Mouse (Mus musculus): ENCODE data around the gene Wdr66.
A peak's percentile ranks its signal among the peaks of the same experiment; 100 is the strongest.

The Wdr66 gene

GRCm38 (mm10) chr5:123270917-123271316, 19.0 kb downstream of the Wdr66 start:
- no peak for DNase-seq (ENCODE audit: low spot score)

GRCm38 (mm10) chr5:123272927-123273326, 21.0 kb downstream of the Wdr66 start:
- DNase-seq (ENCODE audit: low spot score): no peak

DNA sequence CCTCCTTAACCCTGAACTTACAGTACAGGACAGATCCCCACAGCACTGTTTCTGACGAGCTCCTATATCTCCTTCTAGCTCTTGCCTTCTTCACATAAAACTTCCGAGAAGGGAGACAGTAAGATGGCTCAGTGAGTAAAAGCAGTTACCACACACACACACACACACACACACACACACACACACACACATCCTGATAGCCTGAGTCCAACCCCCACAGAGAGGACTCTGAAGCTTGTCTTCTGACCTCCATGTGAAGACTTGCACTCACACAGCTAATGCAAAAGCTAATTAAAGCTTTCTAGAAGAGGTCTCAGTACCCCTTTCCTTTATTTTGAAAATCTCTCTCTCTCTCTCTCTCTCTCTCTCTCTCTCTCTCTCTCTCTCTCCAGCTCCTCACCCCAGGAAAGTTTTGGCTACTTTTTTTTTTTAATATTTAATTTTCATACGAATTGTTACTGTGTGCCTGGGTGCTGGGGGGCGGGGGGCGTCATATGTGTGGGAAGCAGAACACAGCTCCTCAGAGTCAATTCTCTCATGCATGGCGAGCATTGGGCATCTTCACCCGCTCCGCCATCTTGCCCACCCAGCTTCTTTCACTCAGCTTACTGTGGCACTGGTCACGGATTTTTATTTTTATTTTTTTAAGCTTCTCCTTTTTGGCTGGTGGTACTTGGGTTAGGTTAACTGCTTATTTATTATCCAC, 24.9 kb downstream of the Wdr66 start:
- DNase-seq (ENCODE audit: low spot score): no peak

DNA sequence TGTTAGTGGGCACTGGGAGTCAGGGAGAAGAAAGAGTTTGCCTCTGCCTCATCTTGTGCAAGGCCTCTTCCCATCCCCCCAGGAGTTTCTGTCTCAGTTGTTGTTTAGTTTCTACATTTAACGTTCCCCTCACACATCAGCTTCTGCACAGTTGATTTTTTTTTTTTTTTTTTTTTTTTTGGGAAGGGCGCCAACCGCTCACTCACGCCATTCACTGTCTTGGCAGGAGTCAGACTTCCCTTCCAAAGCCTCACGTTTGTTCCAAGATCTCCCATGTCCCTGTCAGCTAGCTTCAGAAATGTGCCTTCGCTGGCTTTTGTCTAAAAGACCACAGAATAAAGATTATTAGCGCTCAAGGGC, 25.4 kb downstream of the Wdr66 start:
- no peak for DNase-seq (ENCODE audit: low spot score)

DNA sequence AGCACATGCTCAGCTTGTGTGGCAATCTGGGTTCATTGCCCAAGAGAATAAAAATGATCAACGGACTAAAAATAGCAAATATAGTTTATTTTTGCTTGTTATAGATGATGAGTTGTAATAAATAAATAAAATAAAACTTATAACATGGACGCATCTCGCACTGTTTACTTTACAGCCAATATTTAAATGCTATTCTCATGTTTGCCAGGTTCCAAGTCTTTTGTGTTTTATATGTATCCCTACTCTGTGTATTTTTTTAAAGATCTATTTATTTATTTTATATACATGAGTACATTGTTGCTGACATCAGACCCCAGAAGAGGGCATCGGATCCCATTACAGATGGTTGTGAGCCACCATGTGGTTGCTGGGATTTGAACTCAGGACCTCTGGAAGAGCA, 25.8 kb downstream of the Wdr66 start:
- no peak for DNase-seq (ENCODE audit: low spot score)

GRCm38 (mm10) chr5:123279248-123279647, 27.3 kb downstream of the Wdr66 start:
- no peak for DNase-seq (ENCODE audit: low spot score)

DNA sequence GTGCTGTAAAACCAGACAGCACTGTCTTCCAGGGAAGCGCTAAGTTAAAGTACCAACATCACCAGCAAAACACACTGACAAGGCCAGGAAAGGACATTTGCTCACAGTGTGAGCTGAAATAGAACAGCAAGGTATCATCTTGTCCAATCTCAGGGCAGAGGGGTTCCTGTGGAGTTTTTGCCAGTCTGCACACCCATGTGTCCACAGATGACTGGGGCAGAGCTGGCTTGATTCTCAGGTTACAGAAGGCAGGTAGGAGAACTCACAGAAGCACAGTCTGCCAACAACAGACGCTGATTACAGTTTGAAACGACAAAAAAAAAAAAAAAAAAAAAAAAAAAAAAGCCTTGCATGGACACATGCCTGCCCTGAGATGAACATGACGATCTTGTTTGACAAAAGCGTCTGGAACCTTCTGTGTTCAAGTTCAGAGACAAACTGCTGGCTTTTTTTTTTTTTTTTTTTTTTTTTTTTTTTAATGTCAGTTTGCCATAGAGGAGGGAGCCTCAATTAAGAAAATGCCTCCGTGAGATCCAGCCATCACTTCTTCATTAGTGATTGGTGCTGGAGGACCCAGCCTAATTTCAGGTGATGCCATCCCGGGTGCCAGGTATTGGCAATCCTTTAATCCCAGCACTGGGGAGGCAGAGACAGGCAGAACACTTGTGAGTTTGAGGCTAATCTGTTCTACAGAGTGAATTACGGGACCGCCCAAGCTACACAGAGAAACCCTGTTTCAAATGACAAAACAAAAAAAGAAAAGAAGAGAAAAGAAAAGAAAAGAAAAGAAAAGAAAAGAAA, 29.6 kb downstream of the Wdr66 start:
- DNase-seq (ENCODE audit: low spot score): no peak

DNA sequence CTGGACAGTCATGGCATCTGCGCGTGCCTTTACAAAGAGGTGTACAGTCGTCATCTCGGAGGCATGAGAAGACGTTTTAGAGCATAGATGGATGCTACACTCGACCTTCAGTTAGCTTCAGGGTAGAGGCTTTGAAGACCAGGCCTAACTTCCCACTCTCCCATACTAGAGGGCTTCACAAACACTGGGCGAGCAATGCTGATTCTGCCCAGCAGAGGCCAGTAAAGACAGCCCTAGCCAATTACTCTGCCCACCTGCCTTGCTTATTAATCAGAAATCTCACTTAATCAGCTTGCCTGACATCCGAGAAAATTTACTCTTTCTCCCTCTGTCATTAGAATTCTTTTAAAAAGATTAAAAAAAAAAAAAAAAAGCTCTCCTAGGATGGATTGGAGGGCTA, 33.3 kb downstream of the Wdr66 start:
- DNase-seq (ENCODE audit: low spot score): peak; percentile 66

DNA sequence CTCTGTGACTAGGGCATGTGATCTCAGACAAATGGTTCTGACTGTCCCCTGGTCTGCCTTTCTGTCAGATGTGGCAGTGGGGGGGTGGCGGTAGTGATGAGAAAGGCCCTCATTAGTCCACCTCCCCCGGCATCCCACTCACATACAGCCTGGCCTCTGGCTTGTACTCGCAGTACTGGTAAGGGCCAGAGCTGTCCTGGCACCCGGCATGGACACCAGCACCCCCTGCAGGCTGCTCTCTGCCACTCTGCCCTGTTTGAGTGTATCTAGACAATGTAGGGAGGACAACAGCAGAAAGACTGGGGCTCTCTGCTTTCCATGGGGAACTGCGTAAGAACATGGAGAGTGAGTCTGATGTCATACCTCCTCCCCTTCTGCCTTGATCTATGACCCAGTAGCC, 36.2 kb downstream of the Wdr66 start:
- DNase-seq (ENCODE audit: low spot score): no peak

DNA sequence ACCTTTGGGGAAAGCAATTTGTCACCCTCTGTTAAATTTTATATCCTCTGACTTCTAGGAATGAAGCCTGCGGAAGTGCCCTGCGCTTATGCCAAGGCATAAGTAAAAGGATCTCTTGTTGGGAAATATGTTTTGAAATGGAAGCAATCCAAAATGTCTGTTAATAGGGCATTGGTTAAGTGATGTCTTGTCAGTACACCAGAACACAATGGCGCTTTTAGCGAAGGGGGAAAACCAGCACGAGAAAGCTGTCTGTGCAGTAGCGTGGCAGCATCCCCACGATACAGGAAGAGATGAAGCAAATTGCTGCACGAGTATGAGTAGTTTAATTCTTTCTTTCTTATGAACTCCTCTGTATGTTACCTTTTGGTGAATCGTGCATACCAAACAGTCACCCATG, 42.8 kb downstream of the Wdr66 start:
- DNase-seq (ENCODE audit: low spot score): no peak

DNA sequence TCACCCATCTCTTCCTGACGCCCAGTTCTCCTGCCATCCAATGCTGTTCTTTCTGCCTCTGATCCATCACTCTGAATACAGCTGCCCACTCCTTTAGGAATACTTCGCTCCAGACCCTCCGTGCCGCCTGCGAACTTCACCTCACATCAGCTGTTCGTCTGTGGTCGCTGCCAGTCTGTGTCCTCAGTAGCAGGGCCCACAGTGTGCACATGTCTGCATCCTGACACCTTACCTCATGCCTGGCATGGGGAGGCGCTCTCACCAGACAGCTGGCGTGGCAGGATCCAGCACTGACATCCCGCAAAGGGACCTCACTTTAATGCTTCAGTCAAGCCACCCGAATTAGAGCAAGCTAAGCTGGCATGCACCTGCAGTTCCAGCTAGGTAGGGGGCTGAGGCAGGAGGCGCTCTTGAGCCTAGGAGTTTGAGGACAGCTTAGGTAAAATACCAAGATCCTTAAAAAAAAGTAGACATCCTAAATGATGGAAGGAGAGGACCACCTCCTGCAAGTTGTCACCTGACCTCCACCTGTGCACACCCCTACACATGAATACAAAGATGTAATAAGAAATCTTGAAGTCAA, 44.4 kb downstream of the Wdr66 start:
- no peak for DNase-seq (ENCODE audit: low spot score)

DNA sequence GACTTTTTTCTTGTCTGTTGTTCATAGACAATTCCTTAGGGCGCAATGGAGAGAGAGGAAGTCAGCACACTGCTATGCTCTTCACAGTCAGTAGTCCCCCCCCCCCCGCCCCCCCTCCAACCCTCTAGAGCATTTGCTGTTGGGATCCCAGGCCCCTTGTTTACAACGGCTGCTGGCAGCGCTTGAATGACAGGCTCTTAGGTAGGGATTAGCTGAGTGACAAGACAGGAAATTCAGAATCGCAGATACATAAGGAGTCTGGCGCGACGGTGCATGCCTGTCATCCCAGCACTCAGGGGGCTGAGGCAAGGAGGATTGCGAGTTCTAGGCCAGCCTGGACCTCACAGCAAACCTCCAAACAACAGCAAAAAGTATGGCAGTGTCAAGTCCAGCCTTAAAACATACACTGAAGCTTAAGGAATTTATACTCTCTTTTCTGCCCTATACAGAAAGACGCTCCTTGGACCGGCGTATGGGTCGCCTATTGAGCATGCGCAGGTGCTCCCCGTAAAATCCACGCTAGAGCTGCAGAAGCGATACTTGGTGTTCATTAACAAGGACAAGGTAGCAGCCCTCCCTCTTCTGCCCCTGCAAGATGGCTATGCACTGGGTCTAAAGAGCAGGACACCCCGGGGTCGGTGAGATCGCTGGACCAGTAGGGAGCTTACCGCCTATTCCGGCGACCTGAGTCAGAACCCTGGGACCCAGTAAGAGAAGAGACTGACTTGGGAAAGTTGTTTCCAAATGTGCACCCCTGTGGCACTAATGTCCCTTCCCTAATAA, 45.3 kb downstream of the Wdr66 start:
- DNase-seq (ENCODE audit: low spot score): no peak

DNA sequence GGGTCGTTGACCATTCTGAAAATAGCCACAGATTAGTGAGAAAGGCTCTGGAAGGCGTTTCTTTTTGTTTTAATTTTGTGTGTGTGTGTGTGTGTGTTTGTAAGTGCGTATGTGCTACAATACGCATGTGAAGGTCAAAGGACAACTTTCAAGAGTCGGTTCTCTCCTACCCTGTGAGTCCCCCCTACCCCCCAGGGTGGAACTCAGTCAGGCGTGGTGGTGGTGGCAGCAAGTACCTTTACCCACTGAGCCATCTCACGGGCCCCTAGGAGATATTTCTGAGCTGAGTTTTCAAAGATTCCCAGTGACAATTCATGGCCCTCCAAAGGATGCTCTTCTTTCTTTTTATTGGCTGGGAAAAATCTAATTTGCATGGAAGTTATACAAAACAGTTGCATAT, 45.9 kb downstream of the Wdr66 start:
- no peak for DNase-seq (ENCODE audit: low spot score)

DNA sequence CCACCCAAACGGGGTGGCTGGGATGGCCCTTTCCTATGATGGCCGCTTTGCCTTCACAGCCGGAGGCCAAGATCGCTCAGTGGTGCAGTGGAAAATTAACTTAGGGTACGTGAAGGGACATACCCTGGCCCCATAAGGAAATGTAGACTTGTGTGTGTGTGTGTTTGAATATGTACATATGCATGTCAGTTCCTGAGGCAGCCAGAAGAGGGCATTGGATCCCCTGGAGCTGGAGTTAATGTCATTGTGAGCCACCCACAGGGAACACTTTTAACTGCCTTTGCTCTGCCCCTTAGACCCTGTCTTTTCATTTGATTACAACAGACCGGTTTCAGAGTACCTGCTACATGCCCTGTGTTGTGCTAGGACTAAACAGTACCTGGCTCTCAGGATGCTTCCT, 46.6 kb downstream of the Wdr66 start:
- no peak for DNase-seq (ENCODE audit: low spot score)

DNA sequence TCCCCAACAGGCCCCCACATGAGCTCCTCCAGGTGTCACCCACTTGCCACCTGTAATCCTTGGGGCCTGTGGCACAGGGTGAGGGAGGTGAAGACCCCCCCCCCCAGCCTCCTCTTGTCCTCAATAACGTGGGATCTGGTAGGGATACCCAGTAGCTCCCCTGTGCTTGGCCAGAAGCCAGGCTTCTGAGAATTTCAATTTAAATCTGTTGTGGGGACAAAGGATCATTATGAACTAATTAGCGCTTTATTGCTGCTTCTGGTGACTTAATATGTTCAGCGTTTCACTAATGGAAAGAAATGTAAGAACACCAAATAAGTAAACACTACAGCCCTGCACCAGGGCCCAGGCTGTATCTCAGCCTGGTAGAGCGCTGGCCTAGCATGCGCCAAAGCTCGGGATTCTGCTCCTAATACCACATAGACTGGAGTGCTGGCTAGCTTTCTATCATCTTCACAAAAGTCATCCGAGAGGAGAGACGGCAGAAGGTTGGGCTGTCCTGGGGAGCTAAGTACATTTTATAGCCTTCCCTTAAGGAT, 48.7 kb downstream of the Wdr66 start:
- DNase-seq (ENCODE audit: low spot score): no peak

DNA sequence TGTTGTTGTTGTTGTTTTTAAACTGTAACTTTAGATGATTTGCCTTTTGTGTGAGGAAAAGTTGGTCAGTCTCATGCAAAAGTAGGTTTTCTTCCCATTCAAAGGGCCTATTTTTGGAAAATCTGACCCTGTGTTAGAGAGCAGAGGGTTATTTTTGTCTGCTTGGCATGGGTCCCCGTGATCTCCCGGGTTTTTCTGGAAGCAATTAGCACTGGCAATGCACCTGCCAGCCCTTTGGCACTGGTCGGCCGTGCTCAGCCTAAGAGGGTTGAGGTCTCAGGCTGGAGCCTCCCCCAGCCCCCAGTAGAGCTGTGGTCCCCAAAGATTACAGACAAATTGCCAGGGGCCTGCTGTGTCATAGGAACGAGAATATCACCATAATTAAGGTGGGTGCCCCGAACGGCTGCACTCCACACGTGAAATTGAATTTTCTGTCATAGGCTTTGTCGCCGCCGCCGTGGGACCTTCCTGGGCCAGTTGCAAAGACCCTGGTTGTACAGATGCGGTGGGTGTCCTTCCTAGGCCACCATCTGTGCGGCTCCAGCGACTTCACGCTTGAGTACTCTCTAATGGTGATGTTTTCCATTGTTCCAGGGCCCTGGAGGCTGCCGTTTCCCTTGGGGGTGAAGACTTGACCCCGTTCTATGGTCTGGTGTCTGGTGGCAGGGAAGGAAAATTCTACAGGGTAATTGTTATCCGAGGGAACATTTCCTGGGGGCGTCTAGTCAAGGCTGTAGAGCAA, 50.0 kb downstream of the Wdr66 start:
- DNase-seq (ENCODE audit: low spot score): no peak

- no peak for DNase-seq (ENCODE audit: low spot score)
Observed at GRCm38 (mm10) chr5:123307630-123308282, 55.9 kb downstream of the Wdr66 start.

DNA sequence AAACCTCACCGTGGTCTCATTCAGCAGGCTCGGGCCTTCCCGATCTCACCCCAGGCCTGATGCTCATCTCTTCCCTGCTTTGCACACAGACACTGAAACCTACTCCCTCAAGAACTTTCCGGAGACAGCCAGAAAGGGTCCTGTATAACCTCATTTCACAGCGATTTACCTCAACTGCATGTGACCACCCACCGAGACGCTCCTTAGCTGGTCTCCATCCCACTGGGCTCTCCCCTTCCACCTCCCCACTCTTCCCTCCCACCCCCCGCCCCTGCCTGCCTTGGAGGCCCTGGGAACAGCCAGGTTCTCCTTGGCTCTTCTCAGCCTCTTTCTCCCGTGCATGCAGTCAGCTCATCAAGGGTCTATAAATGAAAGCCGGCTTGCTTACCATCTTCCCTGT, 57.9 kb downstream of the Wdr66 start:
- no peak for DNase-seq (ENCODE audit: low spot score)

DNA sequence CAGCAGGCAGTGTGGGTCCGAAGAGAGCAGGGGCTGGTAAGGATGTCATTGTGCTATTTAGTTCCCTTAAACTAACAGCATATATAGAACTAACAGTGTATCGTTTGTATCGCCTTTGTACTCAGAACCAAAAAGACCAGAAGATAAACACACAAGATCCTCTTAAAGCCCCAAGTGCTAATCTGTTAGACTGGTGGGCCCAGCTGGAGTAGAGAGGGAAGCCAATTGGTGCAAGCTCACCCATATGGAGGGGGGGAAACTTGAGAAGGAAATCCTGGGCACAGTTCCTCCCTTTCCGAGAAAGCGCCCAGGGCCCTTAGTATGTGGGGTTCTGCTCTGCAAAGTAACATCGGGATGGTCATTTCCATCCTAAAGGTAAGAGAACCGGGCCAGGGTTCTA, 58.3 kb downstream of the Wdr66 start:
- DNase-seq (ENCODE audit: low spot score): no peak

- no peak for DNase-seq (ENCODE audit: low spot score)
Observed at GRCm38 (mm10) chr5:123313058-123313630, 61.2 kb downstream of the Wdr66 start.
